Mouse (Mus musculus) bone marrow, adult 2 months (tissue): ENCODE measurements around the gene Hhat.

Experiments used
- CTCF ChIP-seq: fragments of 200-500 bp; IDR thresholded peaks from 2 replicates; pipeline ENCODE4 v1.5.1; 2011; ENCODE audit warnings: low read length, control low read depth; ENCODE audit not compliant: control insufficient read depth, insufficient read depth
- POLR2A ChIP-seq: fragments of 200-500 bp; IDR thresholded peaks from 2 replicates; pipeline ENCODE4 v1.6.1; 2011; ENCODE audit warnings: low read depth, mild to moderate bottlenecking, control low read depth, low read length, borderline replicate concordance; ENCODE audit not compliant: control insufficient read depth

GRCm38 (mm10) chr1:192512821-192513220 is 258.2 kb downstream of the Hhat start:
- TF ChIP-seq CTCF: no peak
- no peak for TF ChIP-seq POLR2A
